Mouse (Mus musculus): Measurements from ENCODE around the gene Gsdma2.

Gene Gsdma2

GRCm38 (mm10) chr11:98702323-98702722 is 55.8 kb downstream of the Gsdma2 start:
- DNase-seq: no peak

- DNase-seq: no peak
Measured at GRCm38 (mm10) chr11:98705021-98705420, 58.5 kb downstream of the Gsdma2 start.

Data from kidney, adult 11 months (tissue).